Mouse (Mus musculus) forebrain, embryonic 13.5 days (tissue): Measurements from ENCODE around the gene Rnf40. TPM values are rescaled to one million over a fixed set of nuclear protein-coding genes. Genes with fewer than 3 reads are reported as not detected.

ENCODE experiments used
- ATAC-seq: fragments of 200-750 bp; cut with Nextera tagmentation; 2 replicates; pipeline ENCODE4 v1.8.0; 2017
- H3K27ac ChIP-seq: fragments of 300-500 bp; sonication (generic); 2 replicates; pipeline ENCODE4 v1.5.1; 2015; ENCODE audit warnings: inconsistent platforms, mild to moderate bottlenecking, moderate library complexity
- H3K27me3 ChIP-seq: fragments of 300-500 bp; sonication (generic); 2 replicates; pipeline ENCODE4 v1.6.1; 2015; ENCODE audit warnings: mild to moderate bottlenecking, inconsistent platforms
- H3K36me3 ChIP-seq: fragments of 300-500 bp; sonication (generic); 2 replicates; pipeline ENCODE4 v1.6.1; 2015; ENCODE audit warnings: mild to moderate bottlenecking, inconsistent platforms; ENCODE audit not compliant: poor library complexity, severe bottlenecking
- H3K4me1 ChIP-seq: fragments of 300-500 bp; sonication (generic); 2 replicates; pipeline ENCODE4 v1.6.1; 2015; ENCODE audit warnings: inconsistent platforms
- H3K4me2 ChIP-seq: fragments of 300-500 bp; sonication (generic); 2 replicates; pipeline ENCODE4 v1.6.1; 2015; ENCODE audit warnings: inconsistent platforms, mild to moderate bottlenecking, moderate library complexity
- H3K4me3 ChIP-seq: fragments of 300-500 bp; sonication (generic); 2 replicates; pipeline ENCODE4 v1.5.1; 2015; ENCODE audit warnings: mild to moderate bottlenecking, inconsistent platforms
- H3K9ac ChIP-seq: fragments of 300-500 bp; sonication (generic); 2 replicates; pipeline ENCODE4 v1.6.1; 2015; ENCODE audit warnings: mild to moderate bottlenecking, inconsistent platforms
- H3K9me3 ChIP-seq: fragments of 300-500 bp; sonication (generic); replicated peaks from 2 replicates; pipeline ENCODE4 v1.6.1; 2016; ENCODE audit warnings: inconsistent platforms
- WGBS: fragments of 180-500 bp; shearing (Covaris S2); methylation state at CpG from one replicate; pipeline ENCODE4 v1.1.7; 2015; 5-methylcytosine and 5-hydroxymethylcytosine counted together
- polyA plus RNA-seq: library from polyadenylated mRNA; unstranded; fragments of >200 nt; fragmentation: Nextera tagmentation; extraction: Ambion mirVana; gene quantifications from 2 replicates; pipeline ENCODE4 v1.2.1, GENCODE M21; 2015

Gene Rnf40
- 43.1 and 51.9 TPM in 2 replicates for polyA plus RNA-seq

GRCm38 (mm10) chr7:127588011-127588871, at the start of gene Rnf40, which contains the start of gene Ccdc189:
Gene Rnf40, plus strand, starts transcription at chr7:127588767.
Gene Ccdc189, minus strand, starts transcription at chr7:127588595.
- under 1% methylated on average over 50 of the region's 50 CpGs for WGBS
- H3K36me3 ChIP-seq: peaks cover 63% of the 10 kb centered on the region
- peak within 1 kb of the TSS; percentile 91 for H3K4me3 ChIP-seq
- peak within 1 kb of the TSS; percentile 81 for H3K27ac ChIP-seq
- H3K9ac ChIP-seq: peak within 1 kb of the TSS; percentile 86
- no peaks in the 10 kb centered on the region for H3K27me3 ChIP-seq
- peak within 1 kb of the TSS; percentile 82 for H3K4me2 ChIP-seq
- no peaks in the 10 kb centered on the region for H3K9me3 ChIP-seq
- H3K4me1 ChIP-seq: peaks cover 21% of the 10 kb centered on the region
- ATAC-seq: peak; percentile 98

GRCm38 (mm10) chr7:127541671-127542070, 46.9 kb upstream of the Rnf40 start:
- Histone ChIP-seq H3K4me1 (no peaks in the 10 kb centered on the region), H3K9me3 (no peaks in the 10 kb centered on the region), H3K27me3 (no peaks in the 10 kb centered on the region), H3K27ac (no peak overlapping the region), H3K9ac (no peak overlapping the region), H3K4me2 (no peak overlapping the region), H3K36me3 (peaks cover 95% of the 10 kb centered on the region), H3K4me3 (no peak overlapping the region)
- ATAC-seq: no peak
- 99% methylated on average over 3 of the region's 3 CpGs for WGBS

GRCm38 (mm10) chr7:127549116-127549835, 39.3 kb upstream of the Rnf40 start:
- Histone ChIP-seq H3K9ac (no peak overlapping the region), H3K4me1 (no peaks in the 10 kb centered on the region), H3K27me3 (no peaks in the 10 kb centered on the region), H3K27ac (no peak overlapping the region), H3K4me3 (no peak overlapping the region), H3K9me3 (no peaks in the 10 kb centered on the region), H3K4me2 (no peak overlapping the region), H3K36me3 (peaks cover 82% of the 10 kb centered on the region)
- 86% methylated on average over 15 of the region's 15 CpGs for WGBS
- ATAC-seq: no peak

- no peak overlapping the region for H3K4me2 ChIP-seq
- no peak overlapping the region for H3K4me3 ChIP-seq
- no peak overlapping the region for H3K27ac ChIP-seq
- no peak for ATAC-seq
- H3K36me3 ChIP-seq: peaks cover 82% of the 10 kb centered on the region
- H3K9ac ChIP-seq: no peak overlapping the region
- H3K9me3 ChIP-seq: no peaks in the 10 kb centered on the region
- H3K4me1 ChIP-seq: no peaks in the 10 kb centered on the region
- no peaks in the 10 kb centered on the region for H3K27me3 ChIP-seq
- WGBS: 97% methylated on average over 8 of the region's 8 CpGs
Observed at GRCm38 (mm10) chr7:127551558-127551957, 37.0 kb upstream of the Rnf40 start.

- H3K27me3 ChIP-seq: no peaks in the 10 kb centered on the region
- WGBS: 97% methylated on average over 11 of the region's 11 CpGs
- no peak overlapping the region for H3K4me2 ChIP-seq
- no peak overlapping the region for H3K4me3 ChIP-seq
- no peak for ATAC-seq
- no peaks in the 10 kb centered on the region for H3K9me3 ChIP-seq
- no peak overlapping the region for H3K27ac ChIP-seq
- H3K4me1 ChIP-seq: no peaks in the 10 kb centered on the region
- no peak overlapping the region for H3K9ac ChIP-seq
- H3K36me3 ChIP-seq: peaks cover 85% of the 10 kb centered on the region
Observed at GRCm38 (mm10) chr7:127560580-127560979, 28.0 kb upstream of the Rnf40 start.

GRCm38 (mm10) chr7:127561340-127561858, 27.2 kb upstream of the Rnf40 start, which contains the start of gene Tmem265:
Gene Tmem265, plus strand, starts transcription at chr7:127561390.
- ATAC-seq: no peak
- no peaks in the 10 kb centered on the region for H3K9me3 ChIP-seq
- peaks cover 84% of the 10 kb centered on the region for H3K36me3 ChIP-seq
- H3K4me3 ChIP-seq: no peak within 1 kb of the TSS
- no peak within 1 kb of the TSS for H3K4me2 ChIP-seq
- H3K4me1 ChIP-seq: no peaks in the 10 kb centered on the region
- no peak within 1 kb of the TSS for H3K9ac ChIP-seq
- H3K27me3 ChIP-seq: no peaks in the 10 kb centered on the region
- WGBS: 94% methylated on average over 5 of the region's 5 CpGs
- no peak within 1 kb of the TSS for H3K27ac ChIP-seq

GRCm38 (mm10) chr7:127564381-127565150, 24.0 kb upstream of the Rnf40 start:
- Histone ChIP-seq H3K4me2 (no peak overlapping the region), H3K36me3 (peaks cover 71% of the 10 kb centered on the region), H3K9me3 (no peaks in the 10 kb centered on the region), H3K27me3 (no peaks in the 10 kb centered on the region), H3K4me3 (no peak overlapping the region), H3K9ac (no peak overlapping the region), H3K4me1 (no peaks in the 10 kb centered on the region), H3K27ac (no peak overlapping the region)
- WGBS: 78% methylated on average over 6 of the region's 6 CpGs
- no peak for ATAC-seq

GRCm38 (mm10) chr7:127572895-127573471, 15.6 kb upstream of the Rnf40 start, which contains the start of gene Phkg2:
Gene Phkg2, plus strand, starts transcription at chr7:127573340.
- Histone ChIP-seq H3K27ac (peak within 1 kb of the TSS; percentile 60), H3K27me3 (no peaks in the 10 kb centered on the region), H3K36me3 (peaks cover 24% of the 10 kb centered on the region), H3K4me3 (peak within 1 kb of the TSS; percentile 84), H3K4me1 (peaks cover 27% of the 10 kb centered on the region), H3K9ac (peak within 1 kb of the TSS; percentile 91), H3K9me3 (no peaks in the 10 kb centered on the region), H3K4me2 (peak within 1 kb of the TSS; percentile 98)
- peak; percentile 98 for ATAC-seq
- under 1% methylated on average over 17 of the region's 17 CpGs for WGBS

GRCm38 (mm10) chr7:127573503-127574008, 15.0 kb upstream of the Rnf40 start:
- Histone ChIP-seq H3K4me1 (peaks cover 27% of the 10 kb centered on the region), H3K9ac (peak overlapping the region; percentile 91), H3K27ac (peak overlapping the region; percentile 54; the same call in 1 of the 2 replicates), H3K4me2 (peak overlapping the region; percentile 98), H3K4me3 (peak overlapping the region; percentile 84), H3K36me3 (peaks cover 28% of the 10 kb centered on the region), H3K27me3 (no peaks in the 10 kb centered on the region), H3K9me3 (no peaks in the 10 kb centered on the region)
- WGBS: under 1% methylated on average over 19 of the region's 28 CpGs
- ATAC-seq: peak; percentile 73; the same call in 1 of the 2 replicates

- Histone ChIP-seq H3K4me1 (peaks cover 27% of the 10 kb centered on the region), H3K27ac (no peak overlapping the region), H3K27me3 (no peaks in the 10 kb centered on the region), H3K9me3 (no peaks in the 10 kb centered on the region), H3K9ac (peak overlapping the region; percentile 91), H3K4me2 (peak overlapping the region; percentile 98), H3K4me3 (peak overlapping the region; percentile 84), H3K36me3 (peaks cover 28% of the 10 kb centered on the region)
- no peak for ATAC-seq
- 21% methylated on average over 7 of the region's 7 CpGs for WGBS
Observed at GRCm38 (mm10) chr7:127574115-127574514, 14.5 kb upstream of the Rnf40 start.

- WGBS: 91% methylated on average over 6 of the region's 6 CpGs
- no peaks in the 10 kb centered on the region for H3K9me3 ChIP-seq
- ATAC-seq: no peak
- no peak overlapping the region for H3K4me2 ChIP-seq
- no peak overlapping the region for H3K4me3 ChIP-seq
- peaks cover 69% of the 10 kb centered on the region for H3K36me3 ChIP-seq
- H3K27ac ChIP-seq: no peak overlapping the region
- peaks cover 11% of the 10 kb centered on the region for H3K4me1 ChIP-seq
- H3K27me3 ChIP-seq: no peaks in the 10 kb centered on the region
- H3K9ac ChIP-seq: no peak overlapping the region
Observed at GRCm38 (mm10) chr7:127583260-127583659, 5.3 kb upstream of the Rnf40 start.
